Mouse (Mus musculus): Measurements from ENCODE around the gene Ikzf3. TPM values are rescaled to one million over a fixed set of nuclear protein-coding genes. Genes with fewer than 3 reads are reported as not detected.

Gene Ikzf3
- polyA plus RNA-seq, 1 experiment from 2014 or later: not detected

DNA sequence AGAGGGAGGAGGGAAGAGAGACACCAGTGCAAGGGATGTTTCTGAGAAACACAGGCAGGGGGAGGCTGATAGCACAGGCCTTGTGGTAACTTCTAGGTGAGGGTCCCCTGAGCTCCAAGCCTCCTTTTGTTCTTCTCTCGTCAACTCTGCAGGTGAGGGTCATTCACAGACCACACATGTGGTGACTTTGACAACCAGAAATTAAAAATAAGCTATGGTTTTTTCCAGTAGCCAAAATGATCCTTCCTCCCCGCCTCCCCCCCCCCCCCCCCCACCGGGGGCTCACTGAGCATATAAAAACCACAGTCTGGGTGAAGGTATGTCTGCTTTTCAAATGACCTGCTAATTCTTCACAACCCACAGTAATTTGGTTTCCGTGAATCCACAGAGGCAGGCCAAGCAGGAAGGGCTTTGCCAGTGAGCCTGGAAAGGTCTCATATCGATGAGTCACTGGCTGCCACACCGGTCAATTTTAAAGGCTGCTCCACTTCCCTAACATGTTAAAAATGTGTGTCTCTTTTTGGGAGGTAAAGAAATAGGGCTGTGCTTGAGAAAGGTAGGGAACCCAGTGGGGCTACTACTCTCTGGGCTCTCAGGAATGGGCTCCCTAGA is 84.6 kb downstream of the Ikzf3 start:
- no peak for ATAC-seq (ENCODE audit: insufficient read depth, low FRiP score, low TSS enrichment)
- H3K4me3 ChIP-seq (ENCODE audit: low read depth, low read length): no peak overlapping the region
- H3K27me3 ChIP-seq (ENCODE audit: control insufficient read depth, insufficient read depth, low read length): peaks cover 19% of the 10 kb centered on the region
- no peaks in the 10 kb centered on the region for H3K36me3 ChIP-seq (ENCODE audit: control insufficient read depth, insufficient read depth, low read length)
- no peak for DNase-seq (ENCODE audit: low spot score)
- H3K4me2 ChIP-seq (ENCODE audit: low read depth): no peak overlapping the region
- H3K9ac ChIP-seq (ENCODE audit: low read length): no peak overlapping the region
- H3K4me1 ChIP-seq (ENCODE audit: control insufficient read depth, insufficient read depth, low read length): no peaks in the 10 kb centered on the region
- WGBS: 65% methylated on average over 6 of the region's 6 CpGs
- H3K9me3 ChIP-seq (ENCODE audit: control insufficient read depth, low read length): no peaks in the 10 kb centered on the region
- no peak overlapping the region for H3K27ac ChIP-seq (ENCODE audit: low read depth, low read length)

GRCm38 (mm10) chr11:98459860-98460259 is 86.0 kb downstream of the Ikzf3 start:
- no peak for ATAC-seq (ENCODE audit: insufficient read depth, low FRiP score, low TSS enrichment)
- DNase-seq (ENCODE audit: low spot score): no peak
- no peaks in the 10 kb centered on the region for H3K9me3 ChIP-seq (ENCODE audit: control insufficient read depth, low read length)
- no peak overlapping the region for H3K4me2 ChIP-seq (ENCODE audit: low read depth)
- H3K4me3 ChIP-seq (ENCODE audit: low read depth, low read length): no peak overlapping the region
- no peaks in the 10 kb centered on the region for H3K36me3 ChIP-seq (ENCODE audit: control insufficient read depth, insufficient read depth, low read length)
- no peak overlapping the region for H3K27ac ChIP-seq (ENCODE audit: low read depth, low read length)
- no peaks in the 10 kb centered on the region for H3K4me1 ChIP-seq (ENCODE audit: control insufficient read depth, insufficient read depth, low read length)
- peaks cover 19% of the 10 kb centered on the region for H3K27me3 ChIP-seq (ENCODE audit: control insufficient read depth, insufficient read depth, low read length)
- WGBS: 84% methylated on average over 9 of the region's 9 CpGs
- no peak overlapping the region for H3K9ac ChIP-seq (ENCODE audit: low read length)

- H3K4me2 ChIP-seq (ENCODE audit: low read depth): no peak overlapping the region
- 13% methylated on average over 11 of the region's 11 CpGs for WGBS
- no peaks in the 10 kb centered on the region for H3K4me1 ChIP-seq (ENCODE audit: control insufficient read depth, insufficient read depth, low read length)
- H3K27ac ChIP-seq (ENCODE audit: low read depth, low read length): no peak overlapping the region
- no peak for ATAC-seq (ENCODE audit: insufficient read depth, low FRiP score, low TSS enrichment)
- H3K4me3 ChIP-seq (ENCODE audit: low read depth, low read length): no peak overlapping the region
- no peak overlapping the region for H3K9ac ChIP-seq (ENCODE audit: low read length)
- H3K36me3 ChIP-seq (ENCODE audit: control insufficient read depth, insufficient read depth, low read length): no peaks in the 10 kb centered on the region
- peaks cover 19% of the 10 kb centered on the region for H3K27me3 ChIP-seq (ENCODE audit: control insufficient read depth, insufficient read depth, low read length)
- H3K9me3 ChIP-seq (ENCODE audit: control insufficient read depth, low read length): no peaks in the 10 kb centered on the region
- no peak for DNase-seq (ENCODE audit: low spot score)
Measured at GRCm38 (mm10) chr11:98459071-98459741, 86.6 kb downstream of the Ikzf3 start.

- Histone ChIP-seq H3K27me3 (ENCODE audit: control insufficient read depth, insufficient read depth, low read length) (peaks cover 19% of the 10 kb centered on the region), H3K4me3 (ENCODE audit: low read depth, low read length) (peak overlapping the region; percentile 52), H3K36me3 (ENCODE audit: control insufficient read depth, insufficient read depth, low read length) (no peaks in the 10 kb centered on the region), H3K4me2 (ENCODE audit: low read depth) (peak overlapping the region; percentile 78), H3K9me3 (ENCODE audit: control insufficient read depth, low read length) (no peaks in the 10 kb centered on the region), H3K4me1 (ENCODE audit: control insufficient read depth, insufficient read depth, low read length) (no peaks in the 10 kb centered on the region), H3K27ac (ENCODE audit: low read depth, low read length) (no peak overlapping the region), H3K9ac (ENCODE audit: low read length) (peak overlapping the region; percentile 54)
- 4% methylated on average over 27 of the region's 30 CpGs for WGBS
- DNase-seq (ENCODE audit: low spot score) (peak; percentile 48), ATAC-seq (ENCODE audit: insufficient read depth, low FRiP score, low TSS enrichment) (peak; percentile 27; the same call in 1 of the 2 replicates)
Measured at GRCm38 (mm10) chr11:98458121-98458990, 87.5 kb downstream of the Ikzf3 start.

DNA sequence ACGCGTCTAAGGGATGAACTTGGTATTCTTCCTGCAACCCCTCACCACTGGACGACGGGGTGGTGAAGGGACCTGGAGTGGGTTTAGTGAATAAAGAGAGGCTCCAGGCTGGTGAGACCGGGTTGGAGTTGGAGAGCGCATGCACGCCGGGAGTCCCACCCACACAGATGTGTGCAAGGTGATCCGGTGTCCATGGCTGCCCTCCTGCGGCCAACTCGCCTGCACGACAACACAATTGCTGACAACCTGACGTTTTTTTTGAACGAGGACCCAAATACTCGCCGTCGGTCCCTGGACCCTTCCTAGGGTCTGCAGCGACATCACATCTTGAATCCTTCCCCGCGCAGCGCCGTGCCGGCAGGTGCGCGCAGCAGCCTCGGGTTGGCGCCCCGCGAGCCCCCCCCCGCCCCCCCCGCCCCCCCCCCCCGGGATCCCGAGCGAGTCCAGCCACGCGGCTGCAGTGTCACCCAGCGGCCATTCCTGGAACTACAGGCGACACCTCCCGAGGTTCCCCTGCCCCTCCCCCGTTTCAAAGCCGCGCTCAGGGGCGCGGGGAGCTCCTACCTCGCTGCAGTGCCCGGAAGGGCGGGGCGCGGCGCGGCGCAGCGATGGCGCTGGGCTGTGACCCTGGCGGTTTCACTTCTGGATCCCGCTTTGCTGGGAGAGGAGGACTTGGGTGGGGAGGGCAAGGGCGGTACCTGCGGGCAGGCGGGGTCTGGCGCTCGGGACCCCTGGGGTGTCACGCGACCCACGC is 88.3 kb downstream of the Ikzf3 start:
- peak; percentile 81 for ATAC-seq (ENCODE audit: insufficient read depth, low FRiP score, low TSS enrichment)
- Histone ChIP-seq H3K27ac (ENCODE audit: low read depth, low read length) (no peak overlapping the region), H3K9me3 (ENCODE audit: control insufficient read depth, low read length) (no peaks in the 10 kb centered on the region), H3K36me3 (ENCODE audit: control insufficient read depth, insufficient read depth, low read length) (no peaks in the 10 kb centered on the region), H3K9ac (ENCODE audit: low read length) (peak overlapping the region; percentile 54), H3K4me2 (ENCODE audit: low read depth) (peak overlapping the region; percentile 78), H3K4me1 (ENCODE audit: control insufficient read depth, insufficient read depth, low read length) (no peaks in the 10 kb centered on the region), H3K4me3 (ENCODE audit: low read depth, low read length) (peak overlapping the region; percentile 52), H3K27me3 (ENCODE audit: control insufficient read depth, insufficient read depth, low read length) (peaks cover 19% of the 10 kb centered on the region)
- DNase-seq (ENCODE audit: low spot score): peak; percentile 89
- under 1% methylated on average over 44 of the region's 64 CpGs for WGBS

GRCm38 (mm10) chr11:98456945-98457344 is 88.9 kb downstream of the Ikzf3 start:
- Histone ChIP-seq H3K4me2 (ENCODE audit: low read depth) (peak overlapping the region; percentile 78), H3K9ac (ENCODE audit: low read length) (peak overlapping the region; percentile 31), H3K27me3 (ENCODE audit: control insufficient read depth, insufficient read depth, low read length) (peaks cover 19% of the 10 kb centered on the region), H3K4me1 (ENCODE audit: control insufficient read depth, insufficient read depth, low read length) (no peaks in the 10 kb centered on the region), H3K4me3 (ENCODE audit: low read depth, low read length) (peak overlapping the region; percentile 52), H3K27ac (ENCODE audit: low read depth, low read length) (no peak overlapping the region), H3K9me3 (ENCODE audit: control insufficient read depth, low read length) (no peaks in the 10 kb centered on the region), H3K36me3 (ENCODE audit: control insufficient read depth, insufficient read depth, low read length) (no peaks in the 10 kb centered on the region)
- WGBS: 30% methylated on average over 9 of the region's 9 CpGs
- DNase-seq (ENCODE audit: low spot score) (no peak), ATAC-seq (ENCODE audit: insufficient read depth, low FRiP score, low TSS enrichment) (0 out of 2 replicates have a peak, but pooled peaks have one; percentile 6)

DNA sequence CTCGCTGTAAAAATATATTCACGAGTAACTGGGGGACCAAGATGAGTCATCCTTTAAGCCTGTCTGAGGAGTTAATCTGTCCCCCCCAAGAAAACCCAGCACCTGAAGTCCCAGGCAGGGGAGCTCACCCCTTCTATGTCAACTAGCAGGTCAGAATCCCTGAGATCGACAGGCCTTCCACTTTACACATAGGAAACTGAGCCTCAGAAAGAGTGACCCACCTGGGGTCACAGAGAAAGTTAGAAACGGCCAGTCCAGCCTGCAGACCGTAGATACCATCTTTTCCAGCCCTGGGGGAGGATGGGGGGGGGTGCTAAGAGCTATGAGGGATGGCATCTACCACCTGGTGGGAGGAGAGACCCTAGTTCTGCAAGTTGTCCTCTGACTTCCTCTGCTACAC is 89.3 kb downstream of the Ikzf3 start:
- Histone ChIP-seq H3K9ac (ENCODE audit: low read length) (no peak overlapping the region), H3K4me3 (ENCODE audit: low read depth, low read length) (no peak overlapping the region), H3K27ac (ENCODE audit: low read depth, low read length) (no peak overlapping the region), H3K4me1 (ENCODE audit: control insufficient read depth, insufficient read depth, low read length) (no peaks in the 10 kb centered on the region), H3K9me3 (ENCODE audit: control insufficient read depth, low read length) (no peaks in the 10 kb centered on the region), H3K36me3 (ENCODE audit: control insufficient read depth, insufficient read depth, low read length) (no peaks in the 10 kb centered on the region), H3K27me3 (ENCODE audit: control insufficient read depth, insufficient read depth, low read length) (peaks cover 19% of the 10 kb centered on the region), H3K4me2 (ENCODE audit: low read depth) (no peak overlapping the region)
- ATAC-seq (ENCODE audit: insufficient read depth, low FRiP score, low TSS enrichment): no peak
- WGBS: 82% methylated on average over 5 of the region's 5 CpGs
- no peak for DNase-seq (ENCODE audit: low spot score)

- H3K27ac ChIP-seq (ENCODE audit: low read depth, low read length): no peak overlapping the region
- ATAC-seq (ENCODE audit: insufficient read depth, low FRiP score, low TSS enrichment): no peak
- DNase-seq (ENCODE audit: low spot score): no peak
- no peaks in the 10 kb centered on the region for H3K9me3 ChIP-seq (ENCODE audit: control insufficient read depth, low read length)
- 82% methylated on average over 4 of the region's 4 CpGs for WGBS
- H3K9ac ChIP-seq (ENCODE audit: low read length): no peak overlapping the region
- no peaks in the 10 kb centered on the region for H3K36me3 ChIP-seq (ENCODE audit: control insufficient read depth, insufficient read depth, low read length)
- H3K27me3 ChIP-seq (ENCODE audit: control insufficient read depth, insufficient read depth, low read length): peaks cover 19% of the 10 kb centered on the region
- H3K4me2 ChIP-seq (ENCODE audit: low read depth): no peak overlapping the region
- H3K4me3 ChIP-seq (ENCODE audit: low read depth, low read length): no peak overlapping the region
- H3K4me1 ChIP-seq (ENCODE audit: control insufficient read depth, insufficient read depth, low read length): no peaks in the 10 kb centered on the region
Measured at GRCm38 (mm10) chr11:98455484-98455883, 90.3 kb downstream of the Ikzf3 start.
